Mouse (Mus musculus) midbrain, postnatal 0 days (tissue): ENCODE measurements around the gene Zfp759. TPM values are rescaled to one million over a fixed set of nuclear protein-coding genes. Genes with fewer than 3 reads are reported as not detected.
"Not testable (repeated sequence)": the region's sequence is repeated elsewhere in the genome, so short reads cannot be mapped to it uniquely, and the experiment has no call there.

Source experiments
- ATAC-seq: fragments of 200-750 bp; cut with Nextera tagmentation; 2 replicates; pipeline ENCODE4 v1.8.0; 2017; ENCODE audit warnings: moderate number of reproducible peaks, mild to moderate bottlenecking, moderate TSS enrichment, moderate library complexity; ENCODE audit not compliant: low FRiP score
- DNase-seq: peaks from one replicate; pipeline ENCODE4 v3.0.0-alpha.2; 2015; ENCODE audit warnings: low spot score
- H3K27ac ChIP-seq: fragments of 300-500 bp; sonication (generic); 2 replicates; pipeline ENCODE4 v1.5.1; 2014; ENCODE audit warnings: low read depth, mild to moderate bottlenecking, low read length, mixed read lengths
- H3K27me3 ChIP-seq: fragments of 300-500 bp; sonication (generic); 2 replicates; pipeline ENCODE4 v1.6.1; 2014; ENCODE audit warnings: low read length, control low read depth, mixed read lengths; ENCODE audit not compliant: insufficient read depth
- H3K36me3 ChIP-seq: fragments of 300-500 bp; sonication (generic); 2 replicates; pipeline ENCODE4 v1.6.1; 2014; ENCODE audit warnings: low read length, control low read depth, mixed read lengths; ENCODE audit not compliant: insufficient read depth
- H3K4me1 ChIP-seq: fragments of 300-500 bp; sonication (generic); 2 replicates; pipeline ENCODE4 v1.6.1; 2014; ENCODE audit warnings: mild to moderate bottlenecking, control low read depth, antibody characterized with exemption, low read length, mixed read lengths; ENCODE audit not compliant: insufficient read depth
- H3K4me2 ChIP-seq: fragments of 300-500 bp; sonication (generic); 2 replicates; pipeline ENCODE4 v1.6.1; 2014; ENCODE audit warnings: low read depth, mild to moderate bottlenecking, low read length, mixed read lengths; ENCODE audit not compliant: poor library complexity, severe bottlenecking
- H3K4me3 ChIP-seq: fragments of 300-500 bp; sonication (generic); 2 replicates; pipeline ENCODE4 v1.5.1; 2014; ENCODE audit warnings: low read depth, mild to moderate bottlenecking, low read length, moderate library complexity
- H3K9ac ChIP-seq: fragments of 300-500 bp; sonication (generic); replicated peaks from 2 replicates; pipeline ENCODE4 v1.6.1; 2014; ENCODE audit warnings: mild to moderate bottlenecking, low read length, moderate library complexity, mixed read lengths; ENCODE audit not compliant: poor library complexity, severe bottlenecking
- H3K9me3 ChIP-seq: fragments of 300-500 bp; sonication (generic); 2 replicates; pipeline ENCODE4 v1.6.1; 2016; ENCODE audit warnings: low read length, control low read depth
- CTCF ChIP-seq: IDR thresholded peaks from 2 replicates; pipeline ENCODE4 v1.5.1; 2016; ENCODE audit warnings: antibody characterized with exemption, mild to moderate bottlenecking
- WGBS: fragments of 180-500 bp; shearing (Covaris S2); extraction: QIAGEN DNeasy Blood & Tissue Kit; methylation state at CpG from one replicate; pipeline ENCODE4 v1.1.7; 2014; 5-methylcytosine and 5-hydroxymethylcytosine counted together
- polyA plus RNA-seq: library from polyadenylated mRNA; unstranded; fragments of >200 nt; fragmentation: Nextera tagmentation; extraction: Ambion mirVana; gene quantifications from 2 replicates; pipeline ENCODE4 v1.2.1, GENCODE M21; 2015
- total RNA-seq: library from RNA; depleted of rRNA; stranded (reverse); fragments of >200 nt; gene quantifications from 2 replicates; pipeline ENCODE4 v1.2.3, GENCODE M21; 2014; rRNA removed

The Zfp759 gene
- 8.2 and 8.8 TPM in 2 replicates for total RNA-seq
- polyA plus RNA-seq = 2.7 and 3.4 TPM in 2 replicates

DNA sequence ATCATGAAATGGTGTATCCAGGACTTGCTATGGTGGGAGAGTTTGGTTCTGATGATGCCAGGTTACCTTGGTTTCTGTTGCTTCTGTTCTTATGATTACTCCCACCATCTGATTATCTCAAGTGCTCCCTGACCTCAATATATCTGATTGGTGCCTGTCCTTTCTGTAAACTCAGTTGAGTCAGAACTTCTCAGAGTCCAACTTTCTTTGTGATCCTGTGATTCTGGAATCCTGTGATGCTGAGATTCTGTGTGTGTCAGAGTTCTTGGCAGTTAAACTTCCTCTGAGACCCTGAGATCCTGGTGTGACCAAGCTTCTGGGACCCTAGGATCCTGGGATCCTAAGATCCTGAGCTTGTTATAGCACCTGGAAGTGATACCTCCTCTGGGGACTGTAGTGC is at the start of gene Zfp759:
TSS of gene Zfp759 (plus strand) at position 301 of the 400 bp plus-strand sequence.
- H3K4me2 ChIP-seq, H3K36me3 ChIP-seq: not testable (repeated sequence)

DNA sequence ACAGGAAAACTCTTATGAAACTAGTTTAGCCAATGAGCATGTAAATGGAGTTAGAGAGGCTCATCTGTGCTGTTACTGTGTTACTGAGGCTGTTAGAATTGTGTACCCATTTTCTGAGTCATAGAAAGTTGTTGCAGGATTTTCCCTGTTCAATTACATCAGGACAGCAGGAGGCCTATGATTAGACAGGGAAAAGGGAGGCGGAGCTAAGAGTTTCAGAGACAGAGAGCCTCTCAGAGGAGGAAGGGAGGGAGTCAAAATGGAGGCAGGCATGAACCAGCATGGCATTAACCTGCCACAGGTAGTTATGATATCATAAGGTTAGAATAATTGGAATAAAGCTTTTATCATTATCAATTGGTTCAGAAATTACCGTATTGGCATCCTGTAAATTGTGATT is 48.7 kb upstream of the Zfp759 start:
- H3K36me3 ChIP-seq = peaks cover 41% of the 10 kb centered on the region
- H3K27me3 ChIP-seq = no peaks in the 10 kb centered on the region
- H3K4me3 ChIP-seq = no peak overlapping the region
- H3K4me1 ChIP-seq = no peaks in the 10 kb centered on the region
- no peak overlapping the region for H3K27ac ChIP-seq
- WGBS = 100% methylated on average over 2 of the region's 2 CpGs
- no peak overlapping the region for H3K4me2 ChIP-seq
- no peak for DNase-seq
- ATAC-seq = no peak
- H3K9me3 ChIP-seq = peaks cover 18% of the 10 kb centered on the region
- no peak for TF ChIP-seq CTCF
- H3K9ac ChIP-seq = no peak overlapping the region

More for the DNA sequence above, at the start of gene Zfp759:
- ATAC-seq, H3K9me3 ChIP-seq, H3K4me3 ChIP-seq, H3K27me3 ChIP-seq, H3K4me1 ChIP-seq, H3K27ac ChIP-seq, H3K9ac ChIP-seq, DNase-seq: not testable (repeated sequence)

DNA sequence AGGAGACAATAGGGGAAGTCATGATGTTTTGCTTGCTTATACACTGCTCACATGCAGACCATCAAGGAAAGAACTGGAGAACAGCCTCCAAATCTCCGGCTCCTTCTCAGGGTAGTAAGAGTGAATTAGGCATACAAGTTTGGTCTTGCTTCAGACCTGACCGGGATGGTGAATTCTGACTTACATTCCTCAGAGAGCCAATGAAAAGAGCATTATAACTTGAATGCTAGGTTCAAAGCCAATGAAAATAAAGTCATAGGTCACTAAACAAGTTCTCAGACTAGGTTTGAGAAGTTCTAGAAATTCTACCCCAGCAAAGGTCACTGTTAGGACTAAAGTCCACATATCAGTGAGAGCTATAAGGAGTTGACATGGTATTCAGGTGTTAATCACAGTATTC is 44.2 kb upstream of the Zfp759 start:
- H3K4me2 ChIP-seq = no peak overlapping the region
- H3K27ac ChIP-seq = no peak overlapping the region
- H3K27me3 ChIP-seq = no peaks in the 10 kb centered on the region
- H3K4me1 ChIP-seq = no peaks in the 10 kb centered on the region
- no peak for ATAC-seq
- no peak for DNase-seq
- no peak overlapping the region for H3K9ac ChIP-seq
- peaks cover 26% of the 10 kb centered on the region for H3K36me3 ChIP-seq
- TF ChIP-seq CTCF = no peak
- 96% methylated on average over 2 of the region's 2 CpGs for WGBS
- no peak overlapping the region for H3K4me3 ChIP-seq
- 0 out of 2 replicates have a peak, but pooled peaks cover 5% of the 10 kb centered on the region for H3K9me3 ChIP-seq

DNA sequence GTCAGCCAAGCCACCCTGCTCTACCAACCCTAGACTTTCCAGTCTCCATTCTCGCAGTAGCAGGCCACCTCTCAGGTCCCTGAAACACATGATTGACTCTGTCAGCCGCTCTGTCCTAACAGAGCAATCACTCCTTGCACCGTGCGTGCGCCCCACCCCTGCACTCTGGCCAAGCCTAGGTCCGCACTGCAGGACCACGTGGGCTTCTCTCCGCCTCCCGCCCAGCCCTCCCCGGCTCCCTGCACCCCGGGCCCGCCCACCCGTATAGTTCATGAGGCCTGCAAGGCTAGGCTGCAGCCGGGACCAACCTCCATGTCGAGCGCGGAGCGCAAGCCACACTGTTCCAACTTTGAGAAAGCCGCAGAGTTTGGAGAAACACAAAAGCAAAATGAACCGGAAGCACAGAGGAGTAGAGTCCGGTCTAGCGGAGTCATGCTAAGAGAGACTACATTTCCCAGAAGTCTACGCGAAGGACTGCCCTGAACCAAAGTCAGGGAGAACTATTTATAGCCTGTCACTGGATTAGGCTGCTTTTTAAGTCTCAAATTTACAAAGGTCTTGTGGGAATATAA is 40.2 kb upstream of the Zfp759 start:
- peak; percentile 90 for DNase-seq
- Histone ChIP-seq H3K4me3 (peak overlapping the region; percentile 71), H3K27ac (peak overlapping the region; percentile 77), H3K4me1 (no peaks in the 10 kb centered on the region), H3K36me3 (0 out of 2 replicates have a peak, but pooled peaks cover 9% of the 10 kb centered on the region), H3K9me3 (no peaks in the 10 kb centered on the region), H3K4me2 (peak overlapping the region; percentile 75), H3K27me3 (no peaks in the 10 kb centered on the region), H3K9ac (peak overlapping the region; percentile 64)
- peak; percentile 97 for ATAC-seq
- TF ChIP-seq CTCF = no peak
- under 1% methylated on average over 24 of the region's 24 CpGs for WGBS

DNA sequence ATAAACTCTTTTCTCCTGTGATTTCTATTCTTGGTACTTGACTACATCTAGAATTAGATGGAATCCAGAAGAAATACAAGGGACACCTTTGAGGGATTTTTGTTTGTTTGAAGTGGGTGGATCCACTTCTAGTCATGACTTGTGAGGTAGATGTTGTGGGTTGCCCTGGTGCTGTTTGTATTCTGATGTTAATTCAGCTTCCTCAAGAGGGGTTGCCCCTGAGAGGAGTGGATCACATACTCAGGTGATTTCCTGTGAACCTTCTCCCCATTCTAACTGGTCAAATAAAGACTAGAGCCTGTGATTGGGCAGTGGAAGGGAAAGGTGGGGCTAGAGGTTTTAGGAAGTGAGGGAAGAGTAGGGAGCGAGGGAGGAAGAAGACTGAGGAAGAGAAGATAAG is 39.5 kb upstream of the Zfp759 start:
- peak overlapping the region; percentile 75 for H3K4me2 ChIP-seq
- H3K36me3 ChIP-seq = 0 out of 2 replicates have a peak, but pooled peaks cover 6% of the 10 kb centered on the region
- DNase-seq (no peak), ATAC-seq (peak; percentile 18; the same call in 1 of the 2 replicates)
- 75% methylated on average over 1 of the region's 1 CpGs for WGBS
- no peak for TF ChIP-seq CTCF
- H3K9ac ChIP-seq = peak overlapping the region; percentile 40; the same call in 1 of the 2 replicates
- H3K4me1 ChIP-seq = no peaks in the 10 kb centered on the region
- H3K9me3 ChIP-seq = no peaks in the 10 kb centered on the region
- peak overlapping the region; percentile 77 for H3K27ac ChIP-seq
- H3K4me3 ChIP-seq = peak overlapping the region; percentile 71
- H3K27me3 ChIP-seq = no peaks in the 10 kb centered on the region

DNA sequence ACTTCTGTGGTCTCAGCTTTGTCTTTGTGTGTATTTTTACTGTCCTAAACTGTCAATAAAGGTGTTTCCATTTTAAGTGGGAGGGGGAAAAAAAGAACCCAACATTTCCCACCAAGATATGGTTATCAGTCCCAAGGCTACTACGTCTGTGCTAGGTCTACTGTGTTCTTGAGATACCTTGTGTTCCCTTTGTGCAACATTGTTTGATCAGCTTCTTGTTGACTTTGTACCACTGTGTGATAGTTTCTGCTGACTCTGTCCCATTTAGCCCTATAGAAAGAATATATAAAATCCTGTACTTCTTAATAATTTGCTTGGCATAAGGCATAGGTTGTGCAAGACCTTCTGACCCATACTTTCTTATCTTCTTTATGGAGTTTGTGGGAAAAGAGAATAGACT is 31.3 kb upstream of the Zfp759 start:
- Histone ChIP-seq H3K36me3 (no peaks in the 10 kb centered on the region), H3K27me3 (no peaks in the 10 kb centered on the region), H3K27ac (no peak overlapping the region), H3K4me3 (no peak overlapping the region), H3K4me2 (no peak overlapping the region), H3K4me1 (no peaks in the 10 kb centered on the region), H3K9ac (no peak overlapping the region), H3K9me3 (no peaks in the 10 kb centered on the region)
- WGBS = 80% methylated on average over 1 of the region's 1 CpGs
- DNase-seq (no peak), ATAC-seq (no peak)
- TF ChIP-seq CTCF = no peak
